Mouse (Mus musculus) CH12.LX (cell line): ENCODE data around the gene Capsl. TPM values are rescaled to one million over a fixed set of nuclear protein-coding genes. Genes with fewer than 3 reads are reported as not detected.

Experiments
- DNase-seq: peaks from one replicate; pipeline ENCODE4 v3.0.0-alpha.2; 2013; ENCODE audit errors: extremely low read depth
- H3K27ac ChIP-seq: 2 replicates; pipeline ENCODE4 v1.5.1; 2012; ENCODE audit warnings: low read depth, mild to moderate bottlenecking, control low read depth, moderate library complexity; ENCODE audit not compliant: insufficient read depth
- H3K27me3 ChIP-seq: replicated peaks from 2 replicates; pipeline ENCODE3; 2012; ENCODE audit warnings: inconsistent platforms
- H3K36me3 ChIP-seq, 2 experiments: replicated peaks in 1 of 2; 2 replicates each; pipeline versions ENCODE3 to v1.6.1; 2012; ENCODE audit warnings: inconsistent platforms in 1 of 2, low read length in 1 of 2, mild to moderate bottlenecking in 1 of 2, mixed read lengths in 1 of 2, moderate library complexity in 1 of 2; ENCODE audit not compliant: control insufficient read depth in 1 of 2, insufficient read depth in 1 of 2
- H3K4me1 ChIP-seq, 2 experiments: 2 replicates each; pipeline ENCODE4 v1.6.1; 2012; ENCODE audit warnings: inconsistent platforms in 1 of 2, moderate library complexity in 1 of 2; ENCODE audit not compliant: insufficient read depth in 2 of 2, control insufficient read depth in 1 of 2
- H3K4me2 ChIP-seq: 2 replicates; pipeline ENCODE4 v1.6.1; 2012; ENCODE audit warnings: low read depth, mild to moderate bottlenecking, control low read depth; ENCODE audit not compliant: poor library complexity, insufficient read depth, severe bottlenecking
- H3K4me3 ChIP-seq, 3 experiments: fragments of 150-350 bp in 1 of 3; sonication (generic) in 1 of 3; replicated peaks in 1 of 3; 2 replicates each; pipeline versions ENCODE3 to v1.5.1; 2011 to 2012; ENCODE audit warnings: low read depth in 2 of 3, low read length in 2 of 3, mild to moderate bottlenecking in 2 of 3, moderate library complexity in 2 of 3, control low read depth in 1 of 3, improper control_type of control experiment in 1 of 3, inconsistent platforms in 1 of 3, mixed read lengths in 1 of 3; ENCODE audit not compliant: poor library complexity in 1 of 3
- H3K79me2 ChIP-seq: replicated peaks from 2 replicates; pipeline ENCODE4 v1.6.1; 2012; ENCODE audit warnings: mild to moderate bottlenecking, moderate library complexity; ENCODE audit not compliant: control insufficient read depth, poor library complexity, insufficient read depth, severe bottlenecking; ENCODE audit errors: extremely low read depth
- H3K9ac ChIP-seq: 2 replicates; pipeline ENCODE4 v1.6.1; 2012; ENCODE audit warnings: low read depth, mild to moderate bottlenecking, control low read depth, moderate library complexity; ENCODE audit not compliant: insufficient read depth
- H3K9me3 ChIP-seq: replicated peaks from 2 replicates; pipeline ENCODE3; 2012; ENCODE audit warnings: low read length, inconsistent platforms, mixed read lengths
- CHD1 ChIP-seq: IDR thresholded peaks from 2 replicates; pipeline ENCODE4 v1.6.1; 2012; ENCODE audit warnings: low read depth, low read length, improper control_type of control experiment, inconsistent platforms
- CTCF ChIP-seq, 2 experiments: IDR thresholded peaks in 1 of 2; conservative IDR thresholded peaks in 1 of 2; 2 replicates each; pipeline ENCODE4 v1.5.1; 2011 to 2012; ENCODE audit warnings: low read depth in 2 of 2, low read length in 2 of 2, improper control_type of control experiment in 1 of 2, inconsistent platforms in 1 of 2, mild to moderate bottlenecking in 1 of 2, moderate library complexity in 1 of 2
- EP300 ChIP-seq: IDR thresholded peaks from 2 replicates; pipeline ENCODE4 v1.6.1; 2011; ENCODE audit warnings: low read length, improper control_type of control experiment
- GABPA ChIP-seq: IDR thresholded peaks from 2 replicates; pipeline ENCODE4 v1.6.1; 2012; ENCODE audit warnings: low read depth, low read length, improper control_type of control experiment, inconsistent platforms; ENCODE audit not compliant: insufficient replicate concordance
- IRF4 ChIP-seq: IDR thresholded peaks from 2 replicates; pipeline ENCODE4 v1.6.1; 2014; ENCODE audit warnings: low read depth, mild to moderate bottlenecking, inconsistent platforms, low read length, improper control_type of control experiment
- JUN ChIP-seq: IDR thresholded peaks from 2 replicates; pipeline ENCODE4 v1.6.1; 2011; ENCODE audit warnings: low read depth, mild to moderate bottlenecking, low read length, improper control_type of control experiment, moderate library complexity; ENCODE audit not compliant: insufficient read depth
- JUND ChIP-seq: conservative IDR thresholded peaks from 2 replicates; pipeline ENCODE4 v1.6.1; 2011; ENCODE audit warnings: low read depth, low read length, improper control_type of control experiment
- MAFK ChIP-seq: IDR thresholded peaks from 2 replicates; pipeline ENCODE4 v1.6.1; 2011; ENCODE audit warnings: low read length, improper control_type of control experiment; ENCODE audit not compliant: insufficient replicate concordance
- MAZ ChIP-seq: IDR thresholded peaks from 2 replicates; pipeline ENCODE4 v1.6.1; 2012; ENCODE audit warnings: low read depth, mild to moderate bottlenecking, inconsistent platforms, low read length, improper control_type of control experiment, moderate library complexity
- MXI1 ChIP-seq: IDR thresholded peaks from 2 replicates; pipeline ENCODE4 v1.6.1; 2011; ENCODE audit warnings: mild to moderate bottlenecking, low read depth, low read length, improper control_type of control experiment
- RAD21 ChIP-seq: IDR thresholded peaks from 2 replicates; pipeline ENCODE4 v1.6.1; 2011; ENCODE audit warnings: low read depth, mild to moderate bottlenecking, low read length, improper control_type of control experiment, moderate library complexity
- RCOR1 ChIP-seq: conservative IDR thresholded peaks from 2 replicates; pipeline ENCODE4 v1.6.1; 2012; ENCODE audit warnings: low read depth, mild to moderate bottlenecking, inconsistent platforms, low read length, improper control_type of control experiment
- SMC3 ChIP-seq: IDR thresholded peaks from 2 replicates; pipeline ENCODE4 v1.6.1; 2011; ENCODE audit warnings: low read depth, low read length, improper control_type of control experiment
- TCF12 ChIP-seq: IDR thresholded peaks from 2 replicates; pipeline ENCODE4 v1.6.1; 2014; ENCODE audit warnings: low read depth, mild to moderate bottlenecking, inconsistent platforms, low read length, improper control_type of control experiment
- UBTF ChIP-seq: IDR thresholded peaks from 2 replicates; pipeline ENCODE4 v1.6.1; 2012; ENCODE audit warnings: low read depth, mild to moderate bottlenecking, inconsistent platforms, low read length, improper control_type of control experiment, moderate library complexity
- USF1 ChIP-seq: IDR thresholded peaks from 2 replicates; pipeline ENCODE4 v1.6.1; 2014; ENCODE audit warnings: low read depth, mild to moderate bottlenecking, inconsistent platforms, low read length, improper control_type of control experiment
- ZC3H11A ChIP-seq: IDR thresholded peaks from 2 replicates; pipeline ENCODE4 v1.6.1; 2012; ENCODE audit warnings: low read depth, mild to moderate bottlenecking, inconsistent platforms, low read length, improper control_type of control experiment
- ZMIZ1 ChIP-seq: IDR thresholded peaks from 2 replicates; pipeline ENCODE4 v1.6.1; 2012; ENCODE audit warnings: low read depth, mild to moderate bottlenecking, inconsistent platforms, low read length, improper control_type of control experiment
- ZNF384 ChIP-seq: IDR thresholded peaks from 2 replicates; pipeline ENCODE4 v1.6.1; 2012; ENCODE audit warnings: low read depth, low read length, improper control_type of control experiment, inconsistent platforms
- dilution Hi-C: fragments of 300-500 bp; cut with MboI; formaldehyde crosslinking; loops from 2 replicates; pipeline ENCODE4 v1.14.3; 2020; ENCODE audit warnings: low sequenced_read_pairs; ENCODE audit not compliant: extremely low pct_unique_long_range_greater_than_20kb, extremely low pct_ligation_motif_present
- in situ Hi-C: fragments of 300-500 bp; cut with MboI; formaldehyde crosslinking; loops from 3 replicates; pipeline ENCODE4 v1.14.3; 2019; ENCODE audit warnings: low sequenced_read_pairs, low pct_ligation_motif_present, low pct_unique_long_range_greater_than_20kb, mixed read lengths
- polyA plus RNA-seq: library from polyadenylated mRNA; unstranded; fragments of >175 nt; gene quantifications from 2 replicates; pipeline ENCODE4 v1.2.1, GENCODE M21; 2012; ENCODE audit warnings: low read depth; ENCODE audit not compliant: insufficient read length
- total RNA-seq, 2 experiments: library from RNA; depleted of rRNA; stranded (reverse); fragments of 300-350 nt in 1 of 2; fragments of >200 nt in 1 of 2; gene quantifications; 2 replicates each; pipeline ENCODE4 v1.2.3; 2012 to 2014

Gene Capsl
- total and polyA plus RNA-seq, 3 experiments, result 1.2 to 5.0 (median 1.6) TPM

DNA sequence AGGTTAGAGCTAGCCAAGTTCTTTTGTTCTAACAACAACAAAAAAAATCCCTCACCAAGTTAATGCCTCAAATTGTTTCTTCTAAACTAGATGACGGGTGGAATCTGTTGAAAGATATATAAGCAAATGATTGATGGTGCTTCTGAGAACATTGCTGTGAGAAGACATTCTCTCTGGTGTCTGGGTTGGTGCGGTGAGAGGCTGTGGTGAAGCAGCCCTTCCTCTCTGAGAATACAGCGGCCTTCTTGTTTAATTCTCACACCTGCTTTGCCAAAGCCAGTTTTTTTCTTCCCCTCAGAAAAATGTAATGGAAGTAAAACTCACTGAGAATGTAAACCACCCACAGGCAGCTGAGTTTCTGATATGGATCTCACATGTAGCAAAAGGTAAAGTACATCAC is 36.3 kb downstream of the Capsl start:
- Histone ChIP-seq H3K27me3 (no peaks in the 10 kb centered on the region), H3K4me2 (no peak overlapping the region), H3K79me2 (no peaks in the 10 kb centered on the region), H3K9me3 (no peaks in the 10 kb centered on the region), H3K4me1 (peaks cover 0 to 5% of the 10 kb centered on the region in 2 experiments; a peak in 2 of 4 replicates), H3K9ac (no peak overlapping the region), H3K27ac (no peak overlapping the region), H3K4me3 (no peak overlapping the region), H3K36me3 (no peaks in the 10 kb centered on the region)
- no peak for TF ChIP-seq MAFK
- TF ChIP-seq MAZ, result no peak
- no peak for TF ChIP-seq EP300
- TF ChIP-seq UBTF, result no peak
- TF ChIP-seq RCOR1, result no peak
- dilution Hi-C loops (no loop called here), in situ Hi-C loops (loop anchor here (25.0 kb wide), 1 partner anchor 90 kb away; no protein-coding TSS in a partner anchor)
- no peak for DNase-seq

DNA sequence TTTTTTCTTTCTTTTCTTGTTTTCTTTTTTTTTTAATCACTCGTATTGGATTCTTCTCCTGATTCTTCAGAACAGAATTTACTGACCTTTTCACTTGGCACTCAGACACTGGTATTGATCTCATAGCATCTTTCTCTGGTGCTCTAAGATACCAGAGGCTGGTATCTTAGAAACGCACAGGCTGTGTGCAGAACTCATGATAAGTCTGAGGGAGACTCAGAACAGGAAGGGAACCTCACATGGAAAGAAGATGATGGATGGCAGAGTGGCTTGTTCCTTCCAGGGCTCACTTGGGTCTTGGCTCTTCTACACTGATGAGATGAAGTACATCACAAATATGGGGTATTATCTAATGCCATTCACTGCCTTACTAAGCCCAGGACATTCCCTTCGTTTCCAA is 36.8 kb downstream of the Capsl start:
- H3K36me3 ChIP-seq, result no peaks in the 10 kb centered on the region
- no peak overlapping the region for H3K9ac ChIP-seq
- no peak for DNase-seq
- in situ Hi-C loops, result loop anchor here (25.0 kb wide), 1 partner anchor 90 kb away; no protein-coding TSS in a partner anchor
- H3K27ac ChIP-seq, result no peak overlapping the region
- dilution Hi-C loops, result no loop called here
- no peak overlapping the region for H3K4me3 ChIP-seq
- peaks cover 0 to 5% of the 10 kb centered on the region in 2 experiments; a peak in 2 of 4 replicates for H3K4me1 ChIP-seq
- no peak for TF ChIP-seq IRF4
- TF ChIP-seq CHD1, result no peak
- TF ChIP-seq ZMIZ1, result no peak
- no peak for TF ChIP-seq TCF12
- no peak for TF ChIP-seq CTCF (conservative IDR thresholded peaks at IDR 0.05 in 1 of 2, IDR thresholded peaks at IDR 0.05 in 1 of 2; ENCODE audit: low read depth in 2 of 2, low read length in 2 of 2)
- TF ChIP-seq ZC3H11A, result no peak
- TF ChIP-seq GABPA, result no peak
- no peak for TF ChIP-seq JUND
- no peak for TF ChIP-seq MXI1
- TF ChIP-seq JUN, result no peak
- no peak for TF ChIP-seq USF1
- TF ChIP-seq RAD21, result no peak
- TF ChIP-seq SMC3, result no peak
- TF ChIP-seq ZNF384, result no peak
- TF ChIP-seq, all 38 proteins: peak for 0
- Histone ChIP-seq H3K79me2 (no peaks in the 10 kb centered on the region), H3K27me3 (no peaks in the 10 kb centered on the region), H3K9me3 (no peaks in the 10 kb centered on the region), H3K4me2 (no peak overlapping the region)
